Mouse (Mus musculus): ENCODE measurements at regions not wholly inside any gene's neighbourhood (a gene's known extent, or its start where the extent isn't known, plus 50 kb on each side); places are given as distances from the start of the nearest gene placed in this dataset.

- Histone ChIP-seq H3K9me3 (ENCODE audit: low read length) (no peaks in the 10 kb centered on the region), H3K4me2 (replicated peaks; ENCODE audit: low read depth, low read length) (no peak overlapping the region), H3K9ac (replicated peaks; ENCODE audit: low read depth) (no peak overlapping the region), H3K27me3 (replicated peaks; ENCODE audit: insufficient read depth, low read length) (no peaks in the 10 kb centered on the region), H3K4me3 (ENCODE audit: low read depth, low read length) (no peak overlapping the region), H3K4me1 (ENCODE audit: insufficient read depth, low read depth, low read length) (no peaks in the 10 kb centered on the region), H3K27ac (ENCODE audit: low read length) (no peak overlapping the region), H3K36me3 (ENCODE audit: insufficient read depth, low read length) (no peaks in the 10 kb centered on the region)
- 90% methylated on average over 2 of the region's 2 CpGs for WGBS
- ATAC-seq = no peak
- DNase-seq (ENCODE audit: low spot score) = no peak
- no peak for TF ChIP-seq CTCF (IDR thresholded peaks at IDR 0.05)
- no peak for TF ChIP-seq EP300 (IDR thresholded peaks at IDR 0.05)
Measured at GRCm38 (mm10) chr13:101349354-101349753, 418.7 kb downstream of the Pik3r1 start.

DNA sequence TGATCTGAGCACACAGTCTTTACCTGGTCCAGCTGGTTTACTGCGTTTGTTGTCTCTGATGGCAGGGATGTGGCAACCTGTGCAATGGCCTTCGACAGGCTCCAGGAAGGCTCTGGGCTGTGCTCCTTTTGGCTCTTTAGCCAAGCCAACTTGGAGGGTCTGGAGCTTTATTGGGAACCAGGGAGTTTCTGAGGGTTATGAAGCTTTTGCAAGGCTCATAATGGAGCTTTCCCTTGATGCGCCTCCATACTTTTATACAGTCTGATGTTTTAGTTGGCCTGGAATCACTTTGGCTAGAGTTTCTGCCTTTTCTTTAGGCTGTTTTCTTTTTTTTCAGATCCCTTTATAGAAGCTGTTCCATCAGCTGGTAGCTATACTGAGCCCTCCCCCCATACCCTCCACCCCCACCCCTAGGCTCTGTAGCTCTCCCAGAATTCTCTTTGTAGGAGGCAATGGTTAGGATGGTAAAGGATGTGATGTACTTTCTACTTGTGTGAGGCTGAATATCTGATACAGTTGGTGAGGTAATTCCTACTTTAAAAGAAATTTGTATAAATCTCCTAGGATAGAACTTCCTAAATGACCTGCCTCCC lies 429.6 kb downstream of the Pik3r1 start:
- Histone ChIP-seq H3K4me3 (ENCODE audit: low read depth, low read length) (no peak overlapping the region), H3K27me3 (replicated peaks; ENCODE audit: insufficient read depth, low read length) (no peaks in the 10 kb centered on the region), H3K27ac (ENCODE audit: low read length) (no peak overlapping the region), H3K9ac (replicated peaks; ENCODE audit: low read depth) (no peak overlapping the region), H3K4me1 (ENCODE audit: insufficient read depth, low read depth, low read length) (no peaks in the 10 kb centered on the region), H3K4me2 (replicated peaks; ENCODE audit: low read depth, low read length) (no peak overlapping the region), H3K36me3 (ENCODE audit: insufficient read depth, low read length) (no peaks in the 10 kb centered on the region), H3K9me3 (ENCODE audit: low read length) (no peaks in the 10 kb centered on the region)
- 82% methylated on average over 3 of the region's 3 CpGs for WGBS
- ATAC-seq (no peak), DNase-seq (ENCODE audit: low spot score) (no peak)
- TF ChIP-seq EP300 (IDR thresholded peaks at IDR 0.05) (no peak), CTCF (IDR thresholded peaks at IDR 0.05) (no peak)

DNA sequence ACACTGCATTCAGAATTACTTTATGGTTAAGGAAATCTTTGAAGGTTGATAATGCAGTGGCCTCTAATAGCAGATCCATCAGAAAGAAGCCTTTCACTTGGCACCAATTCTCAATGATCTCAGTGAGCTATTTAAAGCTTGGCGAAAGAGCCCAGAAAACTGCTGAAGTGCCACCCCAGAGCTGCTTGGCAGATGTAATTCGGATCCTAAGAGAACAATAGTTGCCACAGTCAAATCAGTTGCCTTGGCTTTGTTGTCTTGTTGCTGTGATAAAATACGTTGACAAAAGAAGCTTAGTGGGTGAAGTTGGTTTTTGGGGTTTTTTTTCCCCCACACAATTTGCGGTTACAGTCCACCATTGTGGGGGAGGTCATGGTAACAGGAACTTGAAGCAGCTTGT lies 449.4 kb downstream of the Pik3r1 start:
- H3K27ac ChIP-seq (ENCODE audit: low read length) = no peak overlapping the region
- WGBS = 78% methylated on average over 4 of the region's 4 CpGs

DNA sequence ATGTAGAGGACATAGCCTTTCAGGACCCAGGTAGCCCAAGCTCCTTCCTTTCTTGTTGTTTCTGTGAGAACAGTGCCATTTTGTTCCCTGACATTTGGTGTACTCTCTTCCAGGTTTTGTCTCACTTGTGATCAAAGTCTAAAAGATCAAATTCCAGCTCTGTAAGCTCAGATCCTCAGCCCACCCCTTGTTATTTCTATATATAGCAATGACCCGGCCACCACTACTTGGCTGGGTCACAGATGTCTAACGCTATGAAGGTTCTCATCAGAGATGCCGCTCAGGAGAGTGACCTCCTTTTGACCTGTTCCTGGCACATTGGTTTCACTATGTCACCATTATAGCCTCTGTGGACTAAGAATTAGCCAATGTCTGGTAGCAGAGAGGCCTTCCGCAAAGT lies 451.7 kb downstream of the Pik3r1 start:
- no peak for DNase-seq (ENCODE audit: low spot score)
- no peak overlapping the region for H3K4me2 ChIP-seq (replicated peaks; ENCODE audit: low read depth, low read length)
- H3K9ac ChIP-seq (replicated peaks; ENCODE audit: low read depth) = no peak overlapping the region
- TF ChIP-seq EP300 (IDR thresholded peaks at IDR 0.05) = no peak
- no peak for TF ChIP-seq CTCF (IDR thresholded peaks at IDR 0.05)
- WGBS = 72% methylated on average over 4 of the region's 4 CpGs
- no peak for ATAC-seq
- peaks cover 7% of the 10 kb centered on the region; the same call in 1 of the 2 replicates for H3K4me1 ChIP-seq (ENCODE audit: insufficient read depth, low read depth, low read length)
- H3K27me3 ChIP-seq (replicated peaks; ENCODE audit: insufficient read depth, low read length) = peaks cover 5% of the 10 kb centered on the region; the same call in 1 of the 2 replicates
- H3K4me3 ChIP-seq (ENCODE audit: low read depth, low read length) = no peak overlapping the region
- no peak overlapping the region for H3K27ac ChIP-seq (ENCODE audit: low read length)
- H3K36me3 ChIP-seq (ENCODE audit: insufficient read depth, low read length) = no peaks in the 10 kb centered on the region
- H3K9me3 ChIP-seq (ENCODE audit: low read length) = no peaks in the 10 kb centered on the region

More for the DNA sequence above, 449.4 kb downstream of the Pik3r1 start:
- TF ChIP-seq EP300 (IDR thresholded peaks at IDR 0.05) (no peak), CTCF (IDR thresholded peaks at IDR 0.05) (no peak)
- no peaks in the 10 kb centered on the region for H3K9me3 ChIP-seq (ENCODE audit: low read length)
- ATAC-seq = no peak
- H3K27me3 ChIP-seq (replicated peaks; ENCODE audit: insufficient read depth, low read length) = peaks cover 5% of the 10 kb centered on the region; the same call in 1 of the 2 replicates
- no peak for DNase-seq (ENCODE audit: low spot score)
- H3K36me3 ChIP-seq (ENCODE audit: insufficient read depth, low read length) = no peaks in the 10 kb centered on the region
- H3K4me3 ChIP-seq (ENCODE audit: low read depth, low read length) = no peak overlapping the region
- no peak overlapping the region for H3K9ac ChIP-seq (replicated peaks; ENCODE audit: low read depth)
- H3K4me1 ChIP-seq (ENCODE audit: insufficient read depth, low read depth, low read length) = no peaks in the 10 kb centered on the region
- H3K4me2 ChIP-seq (replicated peaks; ENCODE audit: low read depth, low read length) = no peak overlapping the region

DNA sequence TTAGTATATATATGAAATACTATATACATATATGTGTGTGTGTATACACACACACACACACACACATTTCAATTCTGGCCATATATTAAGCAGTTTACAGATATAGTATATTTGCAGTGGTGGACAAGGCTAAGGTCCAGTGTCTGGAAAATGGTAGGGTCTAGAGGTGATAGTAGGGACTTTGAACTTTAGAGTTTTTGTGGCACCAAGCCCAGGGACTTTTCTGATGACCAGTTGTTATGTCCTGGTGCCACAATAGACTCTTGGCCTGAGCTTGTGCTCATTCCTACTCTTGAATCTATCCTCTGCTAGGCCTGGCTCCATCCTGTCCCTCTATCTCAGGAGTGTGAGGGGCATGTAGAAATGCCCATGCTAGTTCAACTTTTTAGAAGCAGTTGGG lies 454.0 kb downstream of the Pik3r1 start:
- Histone ChIP-seq H3K9me3 (ENCODE audit: low read length) (no peaks in the 10 kb centered on the region), H3K27me3 (replicated peaks; ENCODE audit: insufficient read depth, low read length) (peaks cover 5% of the 10 kb centered on the region; the same call in 1 of the 2 replicates), H3K4me3 (ENCODE audit: low read depth, low read length) (no peak overlapping the region), H3K4me2 (replicated peaks; ENCODE audit: low read depth, low read length) (no peak overlapping the region), H3K27ac (ENCODE audit: low read length) (no peak overlapping the region), H3K36me3 (ENCODE audit: insufficient read depth, low read length) (no peaks in the 10 kb centered on the region), H3K4me1 (ENCODE audit: insufficient read depth, low read depth, low read length) (peaks cover 7% of the 10 kb centered on the region; the same call in 1 of the 2 replicates), H3K9ac (replicated peaks; ENCODE audit: low read depth) (no peak overlapping the region)
- ATAC-seq (no peak), DNase-seq (ENCODE audit: low spot score) (no peak)
- TF ChIP-seq CTCF (IDR thresholded peaks at IDR 0.05) (no peak), EP300 (IDR thresholded peaks at IDR 0.05) (no peak)

GRCm38 (mm10) chr13:101311634-101312314 lies 456.2 kb downstream of the Pik3r1 start:
- Histone ChIP-seq H3K27ac (ENCODE audit: low read length) (no peak overlapping the region), H3K36me3 (ENCODE audit: insufficient read depth, low read length) (no peaks in the 10 kb centered on the region), H3K4me1 (ENCODE audit: insufficient read depth, low read depth, low read length) (peaks cover 7% of the 10 kb centered on the region; the same call in 1 of the 2 replicates), H3K9ac (replicated peaks; ENCODE audit: low read depth) (no peak overlapping the region), H3K4me3 (ENCODE audit: low read depth, low read length) (no peak overlapping the region), H3K4me2 (replicated peaks; ENCODE audit: low read depth, low read length) (no peak overlapping the region), H3K27me3 (replicated peaks; ENCODE audit: insufficient read depth, low read length) (peaks cover 5% of the 10 kb centered on the region; the same call in 1 of the 2 replicates), H3K9me3 (ENCODE audit: low read length) (no peaks in the 10 kb centered on the region)
- DNase-seq (ENCODE audit: low spot score) = peak; percentile 67
- peak; percentile 57 for ATAC-seq
- TF ChIP-seq CTCF (IDR thresholded peaks at IDR 0.05) = no peak
- no peak for TF ChIP-seq EP300 (IDR thresholded peaks at IDR 0.05)
- 34% methylated on average over 3 of the region's 3 CpGs for WGBS
